Mouse (Mus musculus) cerebellum, adult (tissue): ENCODE measurements around the gene Galnt11.

Source experiments
- ATAC-seq: cut with Nextera tagmentation; 2 replicates; pipeline ENCODE4 v1.9.2; 2017; ENCODE audit warnings: mild to moderate bottlenecking, moderate library complexity, mixed read lengths; ENCODE audit not compliant: insufficient number of reproducible peaks, low FRiP score, low TSS enrichment

The Galnt11 gene

GRCm38 (mm10) chr5:25252825-25253544, 31.3 kb downstream of the Galnt11 start:
- ATAC-seq = no peak

DNA sequence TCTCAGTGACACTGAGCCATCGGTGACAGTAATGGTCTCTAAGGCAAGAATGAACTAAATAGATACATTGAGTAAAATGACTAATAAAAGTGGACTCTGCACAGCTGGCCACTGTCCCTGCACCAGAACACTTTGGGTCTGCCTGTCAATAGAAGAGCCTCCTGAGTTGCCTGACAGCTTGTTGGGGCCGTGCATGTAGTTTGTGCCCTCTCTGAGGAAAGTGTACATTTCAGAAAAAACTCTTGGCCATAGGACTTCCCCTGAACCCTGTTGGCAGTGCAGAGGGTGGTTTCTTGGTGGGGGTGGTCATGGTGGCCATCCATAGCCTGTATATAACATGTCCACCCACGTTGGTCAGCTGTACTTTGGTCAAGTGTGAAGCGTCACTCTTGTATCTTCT, 32.8 kb downstream of the Galnt11 start:
- ATAC-seq = no peak

DNA sequence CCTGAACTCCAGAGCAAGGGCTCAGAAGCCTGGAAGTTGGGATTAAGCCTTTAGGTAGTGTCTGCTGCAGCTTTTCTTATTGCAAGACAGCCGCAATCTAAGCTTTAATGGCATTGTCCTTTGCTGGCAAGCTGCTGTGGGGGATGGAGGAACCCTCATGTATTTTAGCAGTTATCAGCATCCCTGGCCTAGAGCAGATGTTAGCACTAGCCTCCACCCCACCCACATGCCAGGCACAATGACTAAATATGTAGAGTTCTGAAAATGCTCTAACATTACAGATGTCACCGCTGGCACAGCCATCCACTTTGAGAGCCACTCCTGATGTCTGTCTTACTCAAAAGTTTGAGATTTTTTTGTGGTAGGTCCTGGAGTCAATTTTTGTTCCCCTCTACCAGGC, 35.0 kb downstream of the Galnt11 start:
- no peak for ATAC-seq

- ATAC-seq = no peak
These were observed 39.7 kb downstream of the Galnt11 start for GRCm38 (mm10) chr5:25261452-25261851.

GRCm38 (mm10) chr5:25262266-25262665, 40.6 kb downstream of the Galnt11 start:
- no peak for ATAC-seq

DNA sequence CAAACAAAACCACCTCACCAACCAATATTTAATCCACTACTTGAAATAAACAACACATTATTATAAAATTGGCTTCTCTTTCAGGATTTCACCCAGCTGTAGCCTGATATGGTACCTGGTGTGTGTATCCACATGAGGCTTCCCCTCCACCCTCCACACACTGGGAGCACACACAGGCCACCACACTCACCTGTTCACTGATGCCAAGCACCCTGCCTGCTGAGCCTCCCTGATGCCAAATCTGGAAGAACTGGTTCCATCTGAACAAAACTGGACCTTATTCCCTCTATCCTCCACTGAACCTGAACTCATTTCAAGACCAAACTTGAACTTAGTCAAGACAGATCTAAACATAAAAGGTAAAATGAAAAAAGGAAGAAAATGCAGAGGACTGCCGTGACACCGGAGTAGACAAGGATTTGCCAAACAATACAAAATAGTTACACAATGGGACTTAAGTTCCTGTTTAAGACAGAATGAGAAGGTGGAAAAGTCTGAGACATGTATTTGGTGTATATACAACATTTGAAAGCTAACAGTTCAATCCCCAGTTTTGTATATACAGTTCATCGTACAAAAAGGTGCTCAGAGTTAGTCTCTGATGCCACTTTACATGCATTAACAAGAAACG, 46.7 kb downstream of the Galnt11 start:
- ATAC-seq = no peak

DNA sequence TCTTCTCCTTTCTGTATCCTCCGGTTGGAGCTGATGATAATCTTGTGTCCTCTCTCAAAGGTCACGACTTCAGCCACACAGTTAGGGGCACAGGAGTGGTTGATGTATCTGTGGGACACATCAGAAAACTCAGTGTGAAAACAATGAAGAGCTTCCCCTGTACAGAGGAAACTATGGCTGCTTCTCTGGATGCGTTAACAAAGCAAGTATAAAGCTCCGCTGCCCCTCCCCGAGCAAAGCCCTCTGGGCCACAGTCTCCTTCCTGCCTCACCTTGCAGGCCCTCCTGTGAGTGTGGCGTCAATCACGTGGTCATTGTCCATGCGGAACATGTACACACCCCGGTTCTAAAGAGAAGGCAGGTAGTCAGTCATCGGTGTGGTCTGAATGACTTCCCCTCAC, 53.9 kb downstream of the Galnt11 start:
- ATAC-seq = no peak

GRCm38 (mm10) chr5:25276365-25276764, 54.7 kb downstream of the Galnt11 start:
- ATAC-seq = no peak

DNA sequence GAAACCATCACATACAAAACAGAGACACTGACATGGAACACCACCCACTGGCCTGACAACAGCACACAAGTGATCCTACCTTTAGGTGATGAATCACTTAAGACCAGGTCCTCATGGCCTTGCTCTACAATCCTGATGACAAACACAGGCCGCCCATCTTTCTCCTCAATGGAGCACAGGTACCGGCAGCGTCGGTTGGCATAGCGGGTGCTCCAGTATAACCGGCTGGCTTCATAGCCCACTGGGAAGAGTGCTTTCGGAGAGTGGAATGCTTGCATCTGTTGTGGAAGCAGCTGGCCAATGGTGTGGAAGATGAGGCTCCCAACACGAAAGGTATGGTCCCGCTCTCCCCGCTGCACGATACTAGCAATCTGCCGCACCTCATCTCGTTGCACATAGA, 62.3 kb downstream of the Galnt11 start:
- ATAC-seq = no peak

DNA sequence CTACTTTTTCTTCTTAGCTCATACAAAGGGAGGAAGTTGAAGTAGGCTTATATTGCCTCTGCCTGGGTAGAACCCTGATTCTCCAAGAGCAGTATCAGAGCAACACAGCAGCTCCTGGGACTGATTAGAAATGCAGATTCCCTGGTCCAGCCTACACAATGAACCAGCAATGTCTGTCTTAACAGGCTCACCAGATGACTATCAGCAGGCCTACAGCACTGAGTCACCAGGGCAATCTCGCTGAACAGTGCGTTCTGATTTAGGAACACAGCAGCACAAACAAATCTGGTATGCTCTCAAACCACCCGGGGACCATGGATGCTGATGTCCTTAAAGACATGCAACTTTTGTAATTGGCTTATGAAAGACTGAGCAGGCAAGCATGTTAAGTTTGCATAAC, 75.1 kb downstream of the Galnt11 start:
- ATAC-seq = no peak

DNA sequence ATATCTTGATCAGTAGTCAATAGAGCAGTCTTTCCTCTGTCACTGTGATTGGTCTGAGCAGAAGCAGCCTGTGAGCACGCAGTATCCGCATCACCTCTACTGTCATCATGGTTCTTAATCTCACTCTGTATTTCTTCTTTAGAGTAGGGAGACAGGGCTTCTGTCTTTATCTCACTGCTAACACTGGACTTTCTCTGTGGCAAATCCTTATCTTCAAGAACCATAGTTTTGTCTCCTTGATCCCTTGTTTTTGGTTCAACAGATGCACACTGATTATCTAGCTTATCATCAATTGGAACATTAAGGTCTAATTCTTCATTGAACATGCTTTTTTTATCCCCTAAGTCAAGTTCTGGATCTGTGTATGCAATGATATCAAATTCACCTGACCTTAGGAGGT, 88.5 kb downstream of the Galnt11 start:
- no peak for ATAC-seq

- ATAC-seq = no peak
These were observed 92.2 kb downstream of the Galnt11 start for GRCm38 (mm10) chr5:25313881-25314280.
